Mouse (Mus musculus): ENCODE data around the gene Fkbp1a.

The Fkbp1a gene

GRCm38 (mm10) chr2:151608435-151608834 lies 66.2 kb downstream of the Fkbp1a start:
- DNase-seq (ENCODE audit: low read depth, low spot score): no peak

GRCm38 (mm10) chr2:151609974-151610373 lies 67.7 kb downstream of the Fkbp1a start:
- DNase-seq (ENCODE audit: low read depth, low spot score): no peak

Measured in telencephalon, adult 2 months (tissue).